Mouse (Mus musculus): ENCODE results near the gene Hist2h3c1. TPM values are rescaled to one million over a fixed set of nuclear protein-coding genes. Genes with fewer than 3 reads are reported as not detected.

Hist2h3c1 gene
- total and polyA plus RNA-seq, 2 experiments from 2014 or later = 0.32 TPM; not detected in 1

DNA sequence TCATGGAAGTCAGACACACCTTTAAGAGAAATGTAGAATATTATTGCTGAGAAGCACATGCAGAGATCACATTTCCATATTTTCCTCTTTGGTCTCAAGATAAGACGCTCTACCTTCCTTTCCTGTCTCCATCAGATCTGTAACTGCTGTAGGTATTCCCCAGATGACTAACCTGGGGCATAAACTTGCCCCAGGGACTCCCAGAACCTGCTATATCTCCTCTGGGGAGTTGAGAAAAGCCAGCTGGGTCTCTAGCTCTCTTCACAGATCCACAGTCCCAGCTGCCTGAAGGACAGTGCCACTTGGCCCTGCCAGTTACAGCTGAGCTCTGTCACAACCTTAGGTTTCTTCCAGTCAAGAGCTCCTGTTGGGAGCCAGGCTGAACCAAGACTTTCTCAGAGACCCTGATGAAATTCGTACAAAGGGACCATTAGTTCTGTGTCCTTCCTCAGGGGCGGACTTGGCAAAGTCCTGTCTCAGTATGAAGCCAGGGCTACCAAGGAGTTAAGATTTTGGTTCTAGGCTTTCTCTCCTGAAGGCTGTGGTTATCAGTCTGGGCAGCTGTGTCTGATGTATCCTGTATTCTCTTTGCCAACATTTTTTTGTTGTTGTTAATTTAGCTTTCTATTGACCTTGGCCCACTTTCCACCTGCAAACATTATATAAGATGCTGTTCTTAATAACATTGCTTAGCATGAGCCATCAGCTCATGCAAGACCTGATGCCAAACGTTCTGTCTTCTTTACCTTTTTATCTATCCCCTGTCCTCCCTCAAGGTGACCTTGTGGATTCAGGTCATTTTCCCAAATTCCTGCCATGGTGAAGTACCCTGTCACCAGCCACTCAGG lies 15.4 kb upstream of the Hist2h3c1 start:
- Histone ChIP-seq H3K27ac (ENCODE audit: low read depth, low read length) (no peak overlapping the region), H3K4me3 (ENCODE audit: low read depth, low read length) (no peak overlapping the region), H3K27me3 (ENCODE audit: insufficient read depth, low read length) (no peaks in the 10 kb centered on the region), H3K36me3 (ENCODE audit: insufficient read depth, low read length) (no peaks in the 10 kb centered on the region), H3K9ac (replicated peaks; ENCODE audit: low read length, poor library complexity, severe bottlenecking) (no peak overlapping the region), H3K9me3 (ENCODE audit: low read length) (no peaks in the 10 kb centered on the region), H3K4me2 (ENCODE audit: low read depth, low read length, poor library complexity, severe bottlenecking) (no peak overlapping the region), H3K4me1 (ENCODE audit: insufficient read depth, low read length) (no peaks in the 10 kb centered on the region)
- no peak for ATAC-seq (ENCODE audit: low FRiP score)
- no peak for TF ChIP-seq CTCF (IDR thresholded peaks at IDR 0.05)
- DNase-seq (ENCODE audit: low spot score) = no peak
- 74% methylated on average over 4 of the region's 4 CpGs for WGBS

DNA sequence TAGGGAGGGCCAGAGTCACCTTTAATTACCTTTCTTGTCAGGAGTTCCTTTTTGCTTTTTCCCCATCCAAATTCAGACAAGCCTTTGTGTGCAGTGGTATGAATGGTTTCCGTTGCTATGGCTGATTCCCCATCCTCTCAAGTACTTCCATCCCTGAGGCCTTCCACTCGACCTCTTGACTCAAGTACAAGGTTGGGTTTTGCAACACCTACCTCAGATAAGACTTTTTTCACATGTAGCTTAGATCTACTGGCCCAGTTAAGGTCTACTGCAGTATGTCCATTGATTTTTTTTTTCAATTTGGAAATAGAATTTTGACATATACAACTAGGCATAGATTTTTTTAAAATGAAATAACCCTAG lies 14.7 kb upstream of the Hist2h3c1 start:
- no peak for DNase-seq (ENCODE audit: low spot score)
- Histone ChIP-seq H3K4me3 (ENCODE audit: low read depth, low read length) (no peak overlapping the region), H3K27ac (ENCODE audit: low read depth, low read length) (no peak overlapping the region), H3K9ac (replicated peaks; ENCODE audit: low read length, poor library complexity, severe bottlenecking) (no peak overlapping the region), H3K4me2 (ENCODE audit: low read depth, low read length, poor library complexity, severe bottlenecking) (no peak overlapping the region), H3K27me3 (ENCODE audit: insufficient read depth, low read length) (no peaks in the 10 kb centered on the region), H3K9me3 (ENCODE audit: low read length) (no peaks in the 10 kb centered on the region), H3K4me1 (ENCODE audit: insufficient read depth, low read length) (no peaks in the 10 kb centered on the region), H3K36me3 (ENCODE audit: insufficient read depth, low read length) (no peaks in the 10 kb centered on the region)
- no peak for ATAC-seq (ENCODE audit: low FRiP score)
- TF ChIP-seq CTCF (IDR thresholded peaks at IDR 0.05) = no peak
- WGBS = 58% methylated on average over 2 of the region's 2 CpGs

DNA sequence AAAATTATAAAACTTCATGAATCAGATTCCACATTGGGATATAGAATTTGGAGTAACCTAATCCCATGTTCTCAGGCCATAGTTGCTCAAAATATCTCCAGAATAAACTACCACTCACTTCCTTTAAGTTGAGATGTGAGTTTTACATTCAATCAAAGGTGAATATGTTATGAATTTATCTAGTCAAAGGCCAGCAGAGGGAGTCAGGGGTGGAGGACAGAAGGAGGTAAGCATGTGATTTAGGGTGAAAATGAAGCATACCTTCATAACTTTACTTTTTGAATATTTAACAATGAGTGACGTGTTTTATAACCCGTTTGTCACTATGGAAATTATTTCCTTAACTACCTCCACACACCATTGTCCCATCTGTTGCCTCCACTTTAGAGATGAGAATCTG lies 11.6 kb upstream of the Hist2h3c1 start:
- no peak for TF ChIP-seq CTCF (IDR thresholded peaks at IDR 0.05)
- Histone ChIP-seq H3K9me3 (ENCODE audit: low read length) (no peaks in the 10 kb centered on the region), H3K27me3 (ENCODE audit: insufficient read depth, low read length) (no peaks in the 10 kb centered on the region)

DNA sequence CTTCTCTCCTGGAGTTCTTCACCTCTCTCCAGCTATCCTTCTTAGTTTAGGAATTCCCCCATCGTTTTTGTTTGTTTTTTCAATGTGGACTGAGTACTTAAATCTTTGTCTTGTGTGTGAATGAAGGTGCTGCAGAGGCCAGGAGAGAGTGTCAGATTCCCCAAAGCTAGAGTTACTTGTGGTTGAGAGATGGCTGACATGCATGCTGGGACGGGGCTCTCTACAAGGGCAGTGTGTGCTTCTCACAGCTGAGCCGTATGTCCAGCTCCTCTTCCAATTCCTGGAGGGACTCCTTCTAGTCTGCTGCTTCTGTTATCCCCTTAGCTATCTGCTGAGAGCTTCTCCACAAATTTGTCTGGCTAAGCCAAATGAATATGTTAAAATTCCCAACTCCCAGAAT lies 10.6 kb upstream of the Hist2h3c1 start:
- Histone ChIP-seq H3K4me3 (ENCODE audit: low read depth, low read length) (no peak overlapping the region), H3K36me3 (ENCODE audit: insufficient read depth, low read length) (no peaks in the 10 kb centered on the region), H3K27me3 (ENCODE audit: insufficient read depth, low read length) (no peaks in the 10 kb centered on the region), H3K9ac (replicated peaks; ENCODE audit: low read length, poor library complexity, severe bottlenecking) (no peak overlapping the region), H3K4me1 (ENCODE audit: insufficient read depth, low read length) (no peaks in the 10 kb centered on the region), H3K27ac (ENCODE audit: low read depth, low read length) (no peak overlapping the region), H3K9me3 (ENCODE audit: low read length) (no peaks in the 10 kb centered on the region), H3K4me2 (ENCODE audit: low read depth, low read length, poor library complexity, severe bottlenecking) (no peak overlapping the region)
- TF ChIP-seq CTCF (IDR thresholded peaks at IDR 0.05) = no peak
- WGBS = 62% methylated on average over 3 of the region's 3 CpGs
- ATAC-seq (ENCODE audit: low FRiP score) (no peak), DNase-seq (ENCODE audit: low spot score) (no peak)

More for the DNA sequence above, 11.6 kb upstream of the Hist2h3c1 start:
- Histone ChIP-seq H3K36me3 (ENCODE audit: insufficient read depth, low read length) (no peaks in the 10 kb centered on the region), H3K27ac (ENCODE audit: low read depth, low read length) (no peak overlapping the region), H3K9ac (replicated peaks; ENCODE audit: low read length, poor library complexity, severe bottlenecking) (no peak overlapping the region), H3K4me2 (ENCODE audit: low read depth, low read length, poor library complexity, severe bottlenecking) (no peak overlapping the region), H3K4me3 (ENCODE audit: low read depth, low read length) (no peak overlapping the region), H3K4me1 (ENCODE audit: insufficient read depth, low read length) (no peaks in the 10 kb centered on the region)
- WGBS = 94% methylated on average over 2 of the region's 2 CpGs
- DNase-seq (ENCODE audit: low spot score) (no peak), ATAC-seq (ENCODE audit: low FRiP score) (no peak)

DNA sequence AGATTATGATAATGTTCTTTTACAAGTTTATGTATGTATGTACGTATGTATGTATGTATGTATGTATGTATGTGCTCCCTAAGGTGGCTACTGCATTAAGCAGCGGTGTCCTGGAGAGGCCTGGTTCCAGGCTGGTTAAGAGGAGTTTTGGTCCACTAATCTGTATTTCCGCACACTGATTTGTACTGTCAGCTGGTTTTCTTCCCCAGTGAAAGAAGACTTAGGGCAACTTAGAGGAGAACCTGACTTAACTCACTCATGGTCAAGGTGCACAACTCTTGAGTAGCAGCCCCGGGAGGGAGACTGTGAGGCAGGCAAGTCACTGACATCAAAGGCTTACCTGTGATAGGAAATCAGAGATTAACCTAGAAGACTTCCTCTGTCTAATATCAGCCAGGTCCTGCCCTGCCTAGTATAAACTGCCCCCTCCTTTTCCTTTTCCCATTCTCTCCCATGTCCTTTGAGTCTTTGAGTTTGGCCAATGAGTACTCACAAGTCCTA lies 9.6 kb upstream of the Hist2h3c1 start:
- Histone ChIP-seq H3K27me3 (ENCODE audit: insufficient read depth, low read length) (no peaks in the 10 kb centered on the region), H3K9me3 (ENCODE audit: low read length) (no peaks in the 10 kb centered on the region), H3K9ac (replicated peaks; ENCODE audit: low read length, poor library complexity, severe bottlenecking) (no peak overlapping the region), H3K4me3 (ENCODE audit: low read depth, low read length) (no peak overlapping the region), H3K4me1 (ENCODE audit: insufficient read depth, low read length) (no peaks in the 10 kb centered on the region), H3K4me2 (ENCODE audit: low read depth, low read length, poor library complexity, severe bottlenecking) (no peak overlapping the region), H3K27ac (ENCODE audit: low read depth, low read length) (no peak overlapping the region), H3K36me3 (ENCODE audit: insufficient read depth, low read length) (no peaks in the 10 kb centered on the region)
- WGBS = 88% methylated on average over 4 of the region's 4 CpGs
- TF ChIP-seq CTCF (IDR thresholded peaks at IDR 0.05) = no peak
- ATAC-seq (ENCODE audit: low FRiP score) = no peak
- DNase-seq (ENCODE audit: low spot score) = no peak

DNA sequence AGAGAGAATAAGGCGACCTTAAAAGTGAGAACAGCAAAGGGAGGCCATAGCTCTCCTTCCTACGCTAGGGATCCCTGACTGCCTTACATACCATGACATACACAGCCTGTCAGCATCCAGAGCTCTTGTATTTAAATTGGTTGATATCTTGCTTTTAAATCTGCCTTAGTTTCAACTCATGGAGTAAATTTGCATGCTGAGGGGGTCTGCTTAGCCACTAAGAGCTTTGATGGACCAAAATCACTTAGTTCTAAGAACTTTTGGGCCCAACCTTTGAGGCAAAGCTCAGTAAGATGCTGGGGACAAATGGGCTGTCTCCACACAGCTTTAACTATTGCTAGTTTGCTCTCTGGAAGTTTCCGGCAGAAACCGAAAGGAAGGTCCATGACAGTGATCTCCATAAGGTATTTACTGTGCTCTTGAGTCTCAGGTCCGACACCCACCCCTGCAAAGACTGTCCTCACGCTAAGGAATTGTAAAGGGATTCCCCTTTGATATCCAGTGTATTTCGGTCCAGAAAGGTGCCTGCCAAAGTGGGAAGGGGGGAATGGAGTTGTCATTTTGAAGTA lies 9.1 kb upstream of the Hist2h3c1 start:
- Histone ChIP-seq H3K9me3 (ENCODE audit: low read length) (no peaks in the 10 kb centered on the region), H3K36me3 (ENCODE audit: insufficient read depth, low read length) (no peaks in the 10 kb centered on the region), H3K4me1 (ENCODE audit: insufficient read depth, low read length) (no peaks in the 10 kb centered on the region), H3K9ac (replicated peaks; ENCODE audit: low read length, poor library complexity, severe bottlenecking) (no peak overlapping the region), H3K4me2 (ENCODE audit: low read depth, low read length, poor library complexity, severe bottlenecking) (peak overlapping the region; percentile 42; the same call in 1 of the 2 replicates), H3K27ac (ENCODE audit: low read depth, low read length) (no peak overlapping the region), H3K27me3 (ENCODE audit: insufficient read depth, low read length) (no peaks in the 10 kb centered on the region), H3K4me3 (ENCODE audit: low read depth, low read length) (peak overlapping the region; percentile 23; the same call in 1 of the 2 replicates)
- TF ChIP-seq CTCF (IDR thresholded peaks at IDR 0.05) = no peak
- no peak for DNase-seq (ENCODE audit: low spot score)
- 25% methylated on average over 7 of the region's 7 CpGs for WGBS
- ATAC-seq (ENCODE audit: low FRiP score) = no peak

Measured in midbrain, postnatal 0 days (tissue).